In genomic region chr5:66300576-66300975, GRCm38 (mm10) we compare ENCODE assay signal across 26 mouse cellular contexts. TPM values are rescaled to one million over a fixed set of nuclear protein-coding genes. Genes with fewer than 3 reads are reported as not detected.
"Had no signal": no experiment of that assay in that cellular context is flagged by ENCODE, and none has a peak within 500 bp of the region (broad histone marks: within the 10 kb centered on the region; RNA-seq: fewer than 3 reads in every experiment).

No protein-coding gene starts in this region.

- H3K9me3 ChIP-seq: heart, embryonic 12.5 days; hindbrain, embryonic 10.5 days; hindbrain, embryonic 12.5 days; limb, embryonic 10.5 days; limb, embryonic 12.5 days; liver, embryonic 13.5 days; liver, embryonic 15.5 days had no signal

- H3K9ac ChIP-seq: heart, embryonic 12.5 days; hindbrain, embryonic 12.5 days; hindbrain, embryonic 14.5 days; limb, embryonic 12.5 days; liver, embryonic 13.5 days; liver, embryonic 15.5 days had no signal

- H3K27ac ChIP-seq: gastrocnemius, adult 2 months; heart, adult 2 months; hindbrain, embryonic 10.5 days; hindbrain, embryonic 12.5 days; hindbrain, embryonic 14.5 days; left cerebral cortex, adult 2 months; limb, embryonic 10.5 days; limb, embryonic 12.5 days; liver, embryonic 13.5 days; liver, embryonic 15.5 days had no signal

- H3K36me3 ChIP-seq: liver, embryonic 15.5 days had no signal

- DNase-seq: gastrocnemius, adult 2 months; gastrocnemius, postnatal 10 days; gastrocnemius, postnatal 25 days; heart, adult 2 months; heart, postnatal 14 days; heart, postnatal 4 days; kidney, adult 18-20 months; kidney, adult 8-10 months; kidney, postnatal 10 days; kidney, postnatal 25 days; kidney, postnatal 4 days; liver; liver, embryonic 13.5 days had no signal

- ATAC-seq: hindbrain, embryonic 16.5 days; inflammation-experienced regulatory T-cells, adult 6 months; intestine, embryonic 16.5 days had no signal

- H3K4me2 ChIP-seq: heart, embryonic 12.5 days; hindbrain, embryonic 12.5 days; hindbrain, embryonic 14.5 days; limb, embryonic 12.5 days; liver, embryonic 11.5 days; liver, embryonic 13.5 days; liver, embryonic 15.5 days had no signal

- H3K4me3 ChIP-seq: gastrocnemius, adult 2 months; heart, adult 2 months; heart, embryonic 12.5 days; hindbrain, embryonic 10.5 days; hindbrain, embryonic 12.5 days; left cerebral cortex, adult 2 months; limb, embryonic 10.5 days; limb, embryonic 12.5 days; liver, embryonic 13.5 days; liver, embryonic 15.5 days had no signal

- H3K27me3 ChIP-seq: heart, embryonic 12.5 days; hindbrain, embryonic 12.5 days; limb, embryonic 12.5 days; liver, embryonic 13.5 days; liver, embryonic 15.5 days had no signal

- H3K4me1 ChIP-seq: hindbrain, embryonic 10.5 days; hindbrain, embryonic 12.5 days; limb, embryonic 10.5 days; limb, embryonic 12.5 days; liver, embryonic 13.5 days; liver, embryonic 15.5 days had no signal

RNA-seq across cellular contexts. Expression of gene Nsun7, which starts 40.9 kb away (rescaled TPM):
- total RNA-seq: gastrocnemius, postnatal 25 days; granulocyte monocyte progenitor cell, adult 5-6 weeks; heart, adult 2 months had no signal
- polyA plus RNA-seq: liver, embryonic 11.5 days; liver, embryonic 13.5 days; liver, embryonic 15.5 days had no signal
